Mouse (Mus musculus) CH12.LX (cell line): ENCODE data around the gene Pald1. TPM values are rescaled to one million over a fixed set of nuclear protein-coding genes. Genes with fewer than 3 reads are reported as not detected.
A peak's percentile ranks its signal among the peaks of the same experiment; 100 is the strongest.

Experiments
- DNase-seq: peaks from one replicate; pipeline ENCODE4 v3.0.0-alpha.2; 2013; ENCODE audit errors: extremely low read depth
- H3K27ac ChIP-seq: 2 replicates; pipeline ENCODE4 v1.5.1; 2012; ENCODE audit warnings: low read depth, mild to moderate bottlenecking, control low read depth, moderate library complexity; ENCODE audit not compliant: insufficient read depth
- H3K27me3 ChIP-seq: replicated peaks from 2 replicates; pipeline ENCODE3; 2012; ENCODE audit warnings: inconsistent platforms
- H3K36me3 ChIP-seq, 2 experiments: replicated peaks in 1 of 2; 2 replicates each; pipeline versions ENCODE3 to v1.6.1; 2012; ENCODE audit warnings: inconsistent platforms in 1 of 2, low read length in 1 of 2, mild to moderate bottlenecking in 1 of 2, mixed read lengths in 1 of 2, moderate library complexity in 1 of 2; ENCODE audit not compliant: control insufficient read depth in 1 of 2, insufficient read depth in 1 of 2
- H3K4me1 ChIP-seq, 2 experiments: 2 replicates each; pipeline ENCODE4 v1.6.1; 2012; ENCODE audit warnings: inconsistent platforms in 1 of 2, moderate library complexity in 1 of 2; ENCODE audit not compliant: insufficient read depth in 2 of 2, control insufficient read depth in 1 of 2
- H3K4me2 ChIP-seq: 2 replicates; pipeline ENCODE4 v1.6.1; 2012; ENCODE audit warnings: low read depth, mild to moderate bottlenecking, control low read depth; ENCODE audit not compliant: poor library complexity, insufficient read depth, severe bottlenecking
- H3K4me3 ChIP-seq, 3 experiments: fragments of 150-350 bp in 1 of 3; sonication (generic) in 1 of 3; replicated peaks in 1 of 3; 2 replicates each; pipeline versions ENCODE3 to v1.5.1; 2011 to 2012; ENCODE audit warnings: low read depth in 2 of 3, low read length in 2 of 3, mild to moderate bottlenecking in 2 of 3, moderate library complexity in 2 of 3, control low read depth in 1 of 3, improper control_type of control experiment in 1 of 3, inconsistent platforms in 1 of 3, mixed read lengths in 1 of 3; ENCODE audit not compliant: poor library complexity in 1 of 3
- H3K79me2 ChIP-seq: replicated peaks from 2 replicates; pipeline ENCODE4 v1.6.1; 2012; ENCODE audit warnings: mild to moderate bottlenecking, moderate library complexity; ENCODE audit not compliant: control insufficient read depth, poor library complexity, insufficient read depth, severe bottlenecking; ENCODE audit errors: extremely low read depth
- H3K9ac ChIP-seq: 2 replicates; pipeline ENCODE4 v1.6.1; 2012; ENCODE audit warnings: low read depth, mild to moderate bottlenecking, control low read depth, moderate library complexity; ENCODE audit not compliant: insufficient read depth
- H3K9me3 ChIP-seq: replicated peaks from 2 replicates; pipeline ENCODE3; 2012; ENCODE audit warnings: low read length, inconsistent platforms, mixed read lengths
- CHD1 ChIP-seq: IDR thresholded peaks from 2 replicates; pipeline ENCODE4 v1.6.1; 2012; ENCODE audit warnings: low read depth, low read length, improper control_type of control experiment, inconsistent platforms
- CHD2 ChIP-seq: IDR thresholded peaks from 2 replicates; pipeline ENCODE4 v1.6.1; 2011; ENCODE audit warnings: low read length, improper control_type of control experiment
- CTCF ChIP-seq, 2 experiments: IDR thresholded peaks in 1 of 2; conservative IDR thresholded peaks in 1 of 2; 2 replicates each; pipeline ENCODE4 v1.5.1; 2011 to 2012; ENCODE audit warnings: low read depth in 2 of 2, low read length in 2 of 2, improper control_type of control experiment in 1 of 2, inconsistent platforms in 1 of 2, mild to moderate bottlenecking in 1 of 2, moderate library complexity in 1 of 2
- E2F4 ChIP-seq: IDR thresholded peaks from 2 replicates; pipeline ENCODE4 v1.6.1; 2011; ENCODE audit warnings: low read depth, low read length, improper control_type of control experiment; ENCODE audit not compliant: insufficient replicate concordance
- GABPA ChIP-seq: IDR thresholded peaks from 2 replicates; pipeline ENCODE4 v1.6.1; 2012; ENCODE audit warnings: low read depth, low read length, improper control_type of control experiment, inconsistent platforms; ENCODE audit not compliant: insufficient replicate concordance
- IRF4 ChIP-seq: IDR thresholded peaks from 2 replicates; pipeline ENCODE4 v1.6.1; 2014; ENCODE audit warnings: low read depth, mild to moderate bottlenecking, inconsistent platforms, low read length, improper control_type of control experiment
- JUN ChIP-seq: IDR thresholded peaks from 2 replicates; pipeline ENCODE4 v1.6.1; 2011; ENCODE audit warnings: low read depth, mild to moderate bottlenecking, low read length, improper control_type of control experiment, moderate library complexity; ENCODE audit not compliant: insufficient read depth
- JUND ChIP-seq: conservative IDR thresholded peaks from 2 replicates; pipeline ENCODE4 v1.6.1; 2011; ENCODE audit warnings: low read depth, low read length, improper control_type of control experiment
- KAT2A ChIP-seq: IDR thresholded peaks from 2 replicates; pipeline ENCODE4 v1.6.1; 2012; ENCODE audit warnings: low read length, improper control_type of control experiment, inconsistent platforms; ENCODE audit not compliant: insufficient replicate concordance
- MAFK ChIP-seq: IDR thresholded peaks from 2 replicates; pipeline ENCODE4 v1.6.1; 2011; ENCODE audit warnings: low read length, improper control_type of control experiment; ENCODE audit not compliant: insufficient replicate concordance
- MEF2A ChIP-seq: IDR thresholded peaks from 2 replicates; pipeline ENCODE4 v1.6.1; 2014; ENCODE audit warnings: low read depth, mild to moderate bottlenecking, inconsistent platforms, low read length, improper control_type of control experiment, borderline replicate concordance
- MXI1 ChIP-seq: IDR thresholded peaks from 2 replicates; pipeline ENCODE4 v1.6.1; 2011; ENCODE audit warnings: mild to moderate bottlenecking, low read depth, low read length, improper control_type of control experiment
- POLR2A ChIP-seq: IDR thresholded peaks from 2 replicates; pipeline ENCODE4 v1.6.1; 2011; ENCODE audit warnings: low read depth, mild to moderate bottlenecking, improper control_type of control experiment, low read length
- RAD21 ChIP-seq: IDR thresholded peaks from 2 replicates; pipeline ENCODE4 v1.6.1; 2011; ENCODE audit warnings: low read depth, mild to moderate bottlenecking, low read length, improper control_type of control experiment, moderate library complexity
- TBP ChIP-seq: conservative IDR thresholded peaks from 2 replicates; pipeline ENCODE4 v1.6.1; 2011; ENCODE audit warnings: low read depth, low read length, improper control_type of control experiment
- USF2 ChIP-seq: conservative IDR thresholded peaks from 2 replicates; pipeline ENCODE4 v1.6.1; 2011; ENCODE audit warnings: low read depth, low read length, improper control_type of control experiment
- ZC3H11A ChIP-seq: IDR thresholded peaks from 2 replicates; pipeline ENCODE4 v1.6.1; 2012; ENCODE audit warnings: low read depth, mild to moderate bottlenecking, inconsistent platforms, low read length, improper control_type of control experiment
- ZMIZ1 ChIP-seq: IDR thresholded peaks from 2 replicates; pipeline ENCODE4 v1.6.1; 2012; ENCODE audit warnings: low read depth, mild to moderate bottlenecking, inconsistent platforms, low read length, improper control_type of control experiment
- dilution Hi-C: fragments of 300-500 bp; cut with MboI; formaldehyde crosslinking; loops from 2 replicates; pipeline ENCODE4 v1.14.3; 2020; ENCODE audit warnings: low sequenced_read_pairs; ENCODE audit not compliant: extremely low pct_unique_long_range_greater_than_20kb, extremely low pct_ligation_motif_present
- in situ Hi-C: fragments of 300-500 bp; cut with MboI; formaldehyde crosslinking; loops from 3 replicates; pipeline ENCODE4 v1.14.3; 2019; ENCODE audit warnings: low sequenced_read_pairs, low pct_ligation_motif_present, low pct_unique_long_range_greater_than_20kb, mixed read lengths
- polyA plus RNA-seq: library from polyadenylated mRNA; unstranded; fragments of >175 nt; gene quantifications from 2 replicates; pipeline ENCODE4 v1.2.1, GENCODE M21; 2012; ENCODE audit warnings: low read depth; ENCODE audit not compliant: insufficient read length
- total RNA-seq, 2 experiments: library from RNA; depleted of rRNA; stranded (reverse); fragments of 300-350 nt in 1 of 2; fragments of >200 nt in 1 of 2; gene quantifications; 2 replicates each; pipeline ENCODE4 v1.2.3; 2012 to 2014

The Pald1 gene
- total and polyA plus RNA-seq, 3 experiments, result 1.5 to 2.0 (median 1.5) TPM

GRCm38 (mm10) chr10:61374771-61375481 is 8.4 kb downstream of the Pald1 start:
- TF ChIP-seq JUN, result no peak
- TF ChIP-seq CHD1, result no peak
- H3K27me3 ChIP-seq, result no peaks in the 10 kb centered on the region
- H3K9ac ChIP-seq, result no peak overlapping the region
- in situ Hi-C loops, result no loop called here
- H3K79me2 ChIP-seq, result no peaks in the 10 kb centered on the region
- H3K4me3 ChIP-seq, result no peak overlapping the region
- DNase-seq, result no peak
- H3K4me2 ChIP-seq, result no peak overlapping the region; the same call in 1 of the 2 replicates
- dilution Hi-C loops, result no loop called here
- no peaks in the 10 kb centered on the region for H3K36me3 ChIP-seq
- no peak overlapping the region for H3K27ac ChIP-seq
- H3K4me1 ChIP-seq, result peaks cover 14 to 27% of the 10 kb centered on the region in 2 experiments
- no peaks in the 10 kb centered on the region for H3K9me3 ChIP-seq

GRCm38 (mm10) chr10:61374076-61374475 is 9.3 kb downstream of the Pald1 start:
- no peak overlapping the region for H3K9ac ChIP-seq
- no peaks in the 10 kb centered on the region for H3K27me3 ChIP-seq
- H3K36me3 ChIP-seq, result no peaks in the 10 kb centered on the region
- H3K4me1 ChIP-seq, result peaks cover 14 to 27% of the 10 kb centered on the region in 2 experiments
- no peaks in the 10 kb centered on the region for H3K9me3 ChIP-seq
- H3K4me3 ChIP-seq, result no peak overlapping the region
- peak; percentile 32 for DNase-seq
- no peak overlapping the region for H3K27ac ChIP-seq
- in situ Hi-C loops (no loop called here), dilution Hi-C loops (no loop called here)
- TF ChIP-seq KAT2A (no peak), IRF4 (no peak), CHD2 (peak; percentile 56; the same call in 1 of the 2 replicates)
- H3K79me2 ChIP-seq, result no peaks in the 10 kb centered on the region
- H3K4me2 ChIP-seq, result no peak overlapping the region

GRCm38 (mm10) chr10:61372585-61372923 is 10.8 kb downstream of the Pald1 start:
- Histone ChIP-seq H3K27ac (no peak overlapping the region), H3K79me2 (no peaks in the 10 kb centered on the region), H3K4me3 (no peak overlapping the region), H3K4me1 (peaks cover 14 to 27% of the 10 kb centered on the region in 2 experiments), H3K9me3 (no peaks in the 10 kb centered on the region), H3K9ac (no peak overlapping the region), H3K27me3 (no peaks in the 10 kb centered on the region), H3K36me3 (no peaks in the 10 kb centered on the region), H3K4me2 (no peak overlapping the region)
- TF ChIP-seq CTCF (conservative IDR thresholded peaks at IDR 0.05 in 1 of 2, IDR thresholded peaks at IDR 0.05 in 1 of 2; ENCODE audit: low read depth in 2 of 2, low read length in 2 of 2) (no peak), GABPA (no peak), USF2 (no peak), MEF2A (no peak), RAD21 (no peak), CHD2 (no peak), ZC3H11A (no peak), KAT2A (no peak), MAFK (no peak), E2F4 (no peak), JUND (no peak), ZMIZ1 (no peak), POLR2A (no peak), TBP (no peak), MXI1 (no peak)
- in situ Hi-C loops, result no loop called here
- dilution Hi-C loops, result no loop called here
- no peak for DNase-seq
